Mouse (Mus musculus): Measurements from ENCODE around the gene Etaa1.
A peak's percentile ranks its signal among the peaks of the same experiment; 100 is the strongest.

Gene Etaa1

GRCm38 (mm10) chr11:17953231-17954134 lies at the start of gene Etaa1:
Gene Etaa1 (minus strand): TSS chr11:17953875.
- peak; percentile 97 for DNase-seq (ENCODE audit: low read depth, low spot score)

DNA sequence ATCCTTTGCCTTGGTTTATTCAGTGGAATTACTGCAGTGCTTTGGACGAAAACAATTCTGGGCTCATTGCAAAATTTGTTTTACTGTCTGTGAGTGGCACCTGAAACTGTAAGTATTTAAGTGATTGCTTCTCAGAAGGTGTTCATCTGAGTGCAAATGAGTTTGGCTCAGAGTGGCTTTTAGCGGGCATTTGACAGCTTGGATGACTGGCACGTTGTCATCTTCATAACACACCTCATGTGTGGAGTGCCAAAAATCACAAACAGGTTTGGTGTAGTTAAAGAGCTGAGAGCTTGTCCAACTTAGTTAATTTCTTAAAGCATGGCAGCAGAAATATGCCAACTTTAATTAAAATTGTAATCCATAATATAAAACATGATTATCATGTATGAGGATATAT lies 40.5 kb upstream of the Etaa1 start:
- no peak for DNase-seq (ENCODE audit: low read depth, low spot score)

- DNase-seq (ENCODE audit: low read depth, low spot score) = no peak
Observed at GRCm38 (mm10) chr11:17992311-17992710, 38.6 kb upstream of the Etaa1 start.

DNA sequence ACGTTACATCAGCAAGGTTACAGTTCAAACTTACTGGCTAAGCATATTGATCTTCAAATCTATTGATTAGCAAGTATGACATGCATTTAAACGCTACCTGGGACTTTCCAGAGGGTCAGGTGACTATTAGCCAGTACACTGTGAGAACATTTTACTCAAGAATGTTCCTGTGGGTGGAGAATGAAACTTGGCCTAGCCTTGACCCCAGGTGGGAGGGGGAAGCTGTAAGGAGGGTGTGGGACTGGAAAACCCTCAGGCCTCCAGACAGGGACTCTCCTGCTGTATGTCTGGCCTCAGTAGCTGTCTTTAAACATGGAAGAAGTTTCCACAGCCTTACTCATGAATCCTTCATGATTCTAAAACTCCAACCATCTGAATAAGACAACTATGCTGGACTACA lies 29.7 kb upstream of the Etaa1 start:
- peak; percentile 75 for DNase-seq (ENCODE audit: low read depth, low spot score)

DNA sequence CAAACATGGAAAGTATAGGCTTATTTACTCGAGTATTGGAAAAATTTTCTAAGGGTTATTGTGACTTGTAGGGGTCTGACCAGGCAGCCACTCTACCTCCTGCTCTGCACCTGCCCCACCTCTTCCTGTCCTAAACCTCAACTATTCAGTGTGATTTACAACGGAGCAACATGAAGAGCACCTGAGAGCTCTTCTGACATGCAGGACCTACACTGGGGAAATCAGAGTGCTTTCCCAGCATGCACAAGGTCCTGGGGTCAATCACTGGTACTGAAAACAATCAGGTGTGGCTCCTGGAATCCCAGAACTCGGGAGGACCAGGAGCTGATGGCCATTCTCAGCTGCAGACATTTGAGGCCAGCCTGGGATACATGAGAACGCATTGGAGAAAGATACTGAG lies 27.6 kb upstream of the Etaa1 start:
- DNase-seq (ENCODE audit: low read depth, low spot score) = peak; percentile 72

GRCm38 (mm10) chr11:17975581-17975980 lies 21.9 kb upstream of the Etaa1 start:
- peak; percentile 81 for DNase-seq (ENCODE audit: low read depth, low spot score)

DNA sequence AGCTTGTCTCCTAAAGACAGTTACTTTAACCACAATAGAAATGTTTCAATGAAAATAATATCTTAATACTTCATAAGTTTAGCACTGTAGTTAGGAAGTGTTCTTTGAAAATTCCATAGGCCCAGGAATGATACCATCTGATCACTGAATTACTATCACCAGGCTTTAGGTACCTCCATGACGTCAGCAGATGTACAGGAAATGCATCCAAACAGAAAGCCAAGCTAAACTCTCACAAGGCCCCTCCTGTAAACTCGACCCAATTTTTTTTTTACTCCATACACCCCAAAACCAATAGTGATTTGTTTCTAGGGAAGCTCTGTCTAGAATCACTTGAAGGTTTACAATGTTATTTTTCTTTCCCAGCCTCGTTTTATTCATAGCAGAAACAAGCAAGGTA lies 884 bp downstream of the Etaa1 start:
- DNase-seq (ENCODE audit: low read depth, low spot score) = no peak

DNA sequence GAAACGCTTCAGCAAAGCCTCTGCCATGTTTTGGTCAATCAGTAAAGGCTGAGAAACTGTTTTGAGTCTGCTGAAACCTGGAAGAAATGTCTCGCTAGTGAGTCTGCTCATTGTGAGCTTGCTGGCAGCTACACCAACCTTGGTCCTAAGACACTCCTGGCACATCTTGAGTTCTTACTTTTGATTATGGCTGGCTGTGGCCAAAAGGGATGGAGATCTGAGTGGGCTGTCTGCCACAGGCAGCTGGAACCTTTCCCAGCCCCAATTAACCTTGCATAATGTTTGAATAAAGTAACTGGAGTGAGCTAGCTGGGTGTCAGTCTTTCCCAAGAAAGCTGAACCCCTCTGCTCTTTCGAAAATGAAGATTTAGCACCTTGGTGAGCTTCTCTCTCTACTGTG lies 2.3 kb downstream of the Etaa1 start:
- no peak for DNase-seq (ENCODE audit: low read depth, low spot score)

GRCm38 (mm10) chr11:17939168-17939567 lies 14.5 kb downstream of the Etaa1 start:
- DNase-seq (ENCODE audit: low read depth, low spot score) = peak; percentile 43

- DNase-seq (ENCODE audit: low read depth, low spot score) = peak; percentile 87
Observed at GRCm38 (mm10) chr11:17937931-17938330, 15.7 kb downstream of the Etaa1 start.

DNA sequence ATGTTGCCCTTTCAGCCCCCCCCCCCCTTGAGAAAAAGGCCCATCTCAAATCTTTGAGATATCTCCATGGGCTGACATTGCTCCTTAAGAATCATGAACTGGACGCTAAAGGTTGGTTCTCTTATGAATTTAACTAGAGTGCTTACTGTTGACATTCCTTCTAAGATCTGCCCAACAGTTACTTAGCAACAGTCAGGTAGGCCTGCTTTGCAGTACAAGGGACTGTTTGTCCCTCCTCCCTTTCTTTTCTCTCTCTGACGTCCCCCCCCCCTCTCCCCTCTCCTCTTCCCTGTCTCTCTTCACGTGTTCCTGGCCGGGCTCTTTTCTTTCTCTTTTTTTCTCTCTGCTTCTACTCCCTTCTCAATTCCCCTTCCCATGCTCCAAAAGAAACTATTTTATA lies 35.8 kb downstream of the Etaa1 start:
- DNase-seq (ENCODE audit: low read depth, low spot score) = peak; percentile 73

GRCm38 (mm10) chr11:17917101-17917500 lies 36.6 kb downstream of the Etaa1 start:
- no peak for DNase-seq (ENCODE audit: low read depth, low spot score)

- DNase-seq (ENCODE audit: low read depth, low spot score) = peak; percentile 63
Observed at GRCm38 (mm10) chr11:17916486-17916885, 37.2 kb downstream of the Etaa1 start.

DNA sequence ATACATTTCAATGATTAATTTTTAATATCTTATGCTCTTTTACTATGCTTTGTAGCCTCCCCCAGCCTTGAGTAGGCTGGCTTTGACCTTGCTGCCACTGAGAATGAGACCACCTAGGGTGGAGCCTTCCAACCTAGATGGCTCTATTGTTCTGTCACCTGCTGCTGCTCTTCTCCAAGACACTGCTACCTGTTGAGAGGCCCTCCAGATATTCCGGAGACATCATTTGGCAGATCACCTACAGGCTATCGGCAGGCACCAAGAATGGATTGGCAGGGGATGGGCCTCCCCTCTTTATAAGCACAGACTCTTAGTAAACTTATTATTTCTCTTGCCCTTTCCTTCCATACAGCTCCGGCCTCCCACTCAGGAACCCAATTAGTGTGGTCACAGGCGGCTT lies 52.7 kb downstream of the Etaa1 start:
- peak; percentile 60 for DNase-seq (ENCODE audit: low read depth, low spot score)

All from R1 (cell line).